Mouse (Mus musculus): ENCODE results near the gene Crct1. TPM values are rescaled to one million over a fixed set of nuclear protein-coding genes. Genes with fewer than 3 reads are reported as not detected.

Gene Crct1
- total RNA-seq (2023) = not detected

DNA sequence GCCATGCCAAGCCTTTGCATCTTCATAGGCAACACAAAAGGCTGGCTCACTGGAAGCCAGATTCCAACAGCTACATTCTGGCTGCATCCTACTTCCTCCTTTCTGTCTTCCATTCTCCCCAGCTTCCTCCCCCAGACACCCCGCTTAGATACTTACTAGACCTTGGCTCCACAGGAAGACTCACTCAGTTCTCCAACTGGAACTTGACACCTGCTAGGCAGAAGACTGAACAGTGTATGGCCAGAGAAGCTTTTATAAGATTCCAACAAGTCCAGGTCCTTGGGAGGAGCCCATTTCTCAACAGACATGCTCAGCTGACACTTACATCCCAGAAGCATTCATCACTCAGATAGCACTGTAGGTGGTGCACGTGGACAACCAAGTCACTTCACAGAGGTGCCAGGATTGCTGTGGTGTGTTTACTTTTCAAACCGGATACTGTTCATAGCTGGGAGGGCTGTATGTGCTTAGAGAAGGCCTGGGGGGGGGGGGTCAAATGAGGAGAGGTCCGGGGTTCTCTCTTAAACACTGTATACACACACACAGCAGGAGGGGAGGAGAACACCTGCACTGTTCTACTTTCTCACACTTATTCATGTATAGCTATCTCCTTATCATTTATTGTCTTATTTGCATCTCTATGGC, at the start of gene Crct1:
Gene Crct1, minus strand, starts transcription at position 228 of the 645 bp plus-strand sequence.

DNA sequence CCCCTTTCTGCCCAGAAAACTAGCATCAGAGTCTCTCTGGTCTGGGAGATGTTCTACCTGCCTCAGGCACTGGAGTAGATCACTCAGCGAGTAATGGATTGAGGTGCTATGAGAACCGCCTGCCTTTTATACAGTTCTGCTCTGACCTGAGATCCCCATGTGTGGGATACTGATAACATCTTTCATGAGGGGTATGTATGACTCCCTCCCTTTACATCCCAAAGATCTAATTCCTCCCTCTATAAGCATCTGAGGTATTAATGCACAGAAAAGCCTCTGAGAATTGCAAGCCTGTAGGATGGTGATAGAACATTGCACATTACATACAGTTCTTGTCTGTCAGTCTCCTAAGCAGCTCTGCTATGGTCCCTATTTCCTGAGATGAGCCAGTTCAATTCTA, 3.5 kb upstream of the Crct1 start, which contains the start of gene Lce1m:
Gene Lce1m, minus strand, starts transcription at position 101 of the 400 bp plus-strand sequence.

DNA sequence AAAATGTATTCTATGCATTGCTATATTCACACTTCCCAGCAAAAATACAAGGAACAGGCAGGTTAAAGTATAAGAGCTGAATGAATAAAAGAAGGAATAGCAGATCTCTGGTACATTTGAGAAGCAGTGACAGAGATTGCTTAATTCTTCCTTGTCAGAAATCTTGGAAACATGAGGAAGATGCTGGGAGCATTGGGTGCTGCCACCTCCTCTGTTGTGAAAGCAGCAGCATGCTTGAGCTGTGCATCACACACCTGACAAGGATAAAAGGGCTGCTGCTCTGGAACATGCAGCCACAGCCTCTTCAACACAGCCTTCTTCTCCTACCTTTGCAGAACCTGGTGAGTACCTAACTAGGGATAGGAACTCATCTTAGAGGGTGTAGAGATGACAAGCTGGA, 23.6 kb downstream of the Crct1 start, which contains the start of gene Lce3f:
Gene Lce3f, plus strand, starts transcription at position 301 of the 400 bp plus-strand sequence.

DNA sequence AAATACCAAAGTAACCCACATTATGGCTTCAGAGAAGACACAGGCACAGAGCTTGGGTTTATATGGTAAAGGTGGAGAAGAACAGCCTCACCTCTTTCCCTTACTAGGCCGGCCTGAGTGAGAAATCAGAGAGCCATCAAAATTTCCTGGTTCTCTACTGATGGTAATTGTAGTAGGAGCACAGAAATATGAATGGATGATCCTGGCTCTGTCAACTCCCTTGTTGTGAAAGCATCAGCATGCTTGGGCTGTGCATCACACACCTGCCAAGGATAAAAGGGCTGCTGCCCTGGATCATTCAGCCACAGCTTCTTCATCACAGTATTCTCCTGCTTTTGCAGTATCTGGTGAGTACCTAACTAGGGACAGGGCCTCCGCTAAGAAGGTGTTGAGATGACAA, 48.7 kb downstream of the Crct1 start, which contains the start of gene Lce3e:
Gene Lce3e, plus strand, starts transcription at position 301 of the 400 bp plus-strand sequence.

Other genes with a start within 250 kb of the Crct1 start
- not detected for gene Lce1i, start 236.8 kb downstream of the Crct1 start, total RNA-seq (2023)
- not detected for gene Lce1j, start 225.2 kb downstream of the Crct1 start, total RNA-seq (2023)
- not detected for gene Lce1k, start 207.8 kb downstream of the Crct1 start, total RNA-seq (2023)
- not detected for gene Kprp, start 188.4 kb downstream of the Crct1 start, total RNA-seq (2023)
- not detected for gene Lce1l, start 164.4 kb downstream of the Crct1 start, total RNA-seq (2023)
- gene 2310050C09Rik, start 145.5 kb downstream of the Crct1 start, total RNA-seq (2023) = not detected
- not detected for gene Lce3a, start 89.5 kb downstream of the Crct1 start, total RNA-seq (2023)
- not detected for gene Lce3b, start 82.7 kb downstream of the Crct1 start, total RNA-seq (2023)
- gene Lce3c, start 71.2 kb downstream of the Crct1 start, total RNA-seq (2023) = not detected
- gene Lce3d, start 58.3 kb downstream of the Crct1 start, total RNA-seq (2023) = not detected
- gene Lce3e, start 48.6 kb downstream of the Crct1 start, total RNA-seq (2023) = not detected
- not detected for gene Lce3f, start 23.5 kb downstream of the Crct1 start, total RNA-seq (2023)
- gene Lce1m, start 3.4 kb upstream of the Crct1 start, total RNA-seq (2023) = not detected
- gene Gm4858, start 53.1 kb upstream of the Crct1 start, total RNA-seq (2023) = not detected
- gene Crnn, start 129.1 kb upstream of the Crct1 start, total RNA-seq (2023) = not detected
- not detected for gene Flg2, start 181.6 kb upstream of the Crct1 start, total RNA-seq (2023)

Measured in CD8-positive naive resting alpha-beta T cell, adult 57 days (primary cell).